Mouse (Mus musculus) olfactory bulb, adult 2 months (tissue): ENCODE measurements around the gene Fkbp8.

Source experiments
- CTCF ChIP-seq: fragments of 200-500 bp; IDR thresholded peaks from 2 replicates; pipeline ENCODE4 v1.5.1; 2012; ENCODE audit warnings: low read depth, mild to moderate bottlenecking, low read length, moderate library complexity; ENCODE audit not compliant: insufficient read depth
- POLR2A ChIP-seq: fragments of 200-500 bp; IDR thresholded peaks from 2 replicates; pipeline ENCODE4 v1.6.1; 2012; ENCODE audit warnings: mild to moderate bottlenecking, low read depth, low read length, moderate library complexity; ENCODE audit not compliant: insufficient read depth

DNA sequence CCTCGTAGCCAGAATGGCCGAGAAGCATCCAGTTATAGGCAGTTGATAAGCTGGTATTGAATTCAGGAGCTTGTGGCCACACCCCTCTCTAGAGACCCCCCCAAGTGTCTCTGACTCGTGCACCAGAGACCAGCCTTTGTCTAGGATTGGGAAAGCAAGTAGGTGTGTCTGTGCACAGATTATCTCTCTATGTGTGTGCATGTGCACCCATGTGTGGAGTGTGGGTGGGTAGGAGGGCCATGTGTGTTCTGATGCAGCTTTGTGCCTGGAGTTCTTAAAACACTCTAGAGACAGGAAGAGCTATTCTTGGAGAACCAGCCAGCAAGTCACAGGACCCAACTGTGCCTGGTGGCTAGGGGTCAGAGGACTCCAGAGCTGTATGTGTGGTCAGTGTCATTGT is 33.0 kb downstream of the Fkbp8 start:
- TF ChIP-seq POLR2A = no peak
- no peak for TF ChIP-seq CTCF
